Mouse (Mus musculus) splenic B cell, adult 2 months (primary cell): ENCODE results near the gene Snrpd2.

ENCODE experiments used
- DNase-seq: peaks from one replicate; pipeline ENCODE4 v3.0.0-alpha.2; 2011; ENCODE audit warnings: low read depth, low spot score
- H3K27me3 ChIP-seq: 2 replicates; pipeline ENCODE4 v1.6.1; 2012; ENCODE audit warnings: mild to moderate bottlenecking, low read length, moderate library complexity, mixed read lengths; ENCODE audit not compliant: control insufficient read depth, poor library complexity, insufficient read depth, severe bottlenecking
- H3K36me3 ChIP-seq: 2 replicates; pipeline ENCODE4 v1.6.1; 2012; ENCODE audit warnings: mild to moderate bottlenecking, low read length, moderate library complexity, mixed read lengths; ENCODE audit not compliant: control insufficient read depth, poor library complexity, insufficient read depth, severe bottlenecking

Snrpd2 gene

GRCm38 (mm10) chr7:19149626-19150025, at the start of gene Snrpd2:
Snrpd2 (plus strand) TSS chr7:19149722.
- Histone ChIP-seq H3K27me3 (no peaks in the 10 kb centered on the region), H3K36me3 (no peaks in the 10 kb centered on the region; the same call in 1 of the 2 replicates)
- DNase-seq = peak; percentile 98

- Histone ChIP-seq H3K27me3 (no peaks in the 10 kb centered on the region), H3K36me3 (no peaks in the 10 kb centered on the region)
- DNase-seq = no peak
Measured at GRCm38 (mm10) chr7:19100290-19100689, 49.2 kb upstream of the Snrpd2 start.

DNA sequence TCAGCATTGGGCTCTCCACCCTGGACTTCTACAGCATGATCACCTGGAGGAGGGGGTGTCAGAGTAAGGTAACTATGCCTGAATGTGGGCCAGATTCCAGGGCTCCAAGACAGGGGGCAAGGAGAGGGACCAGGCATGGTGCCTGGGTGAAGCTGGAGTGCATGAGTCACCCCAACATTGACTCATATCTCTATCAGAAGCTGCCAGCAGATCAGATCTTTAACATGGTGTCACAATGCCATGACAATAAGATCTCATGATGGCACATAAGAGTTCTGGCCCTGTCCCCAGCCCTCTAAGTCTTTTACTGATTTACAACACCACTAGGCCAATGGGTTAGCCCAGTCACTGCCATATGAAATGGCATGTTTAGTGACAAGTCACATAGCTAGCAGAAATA, 45.8 kb upstream of the Snrpd2 start:
- no peaks in the 10 kb centered on the region for H3K36me3 ChIP-seq
- no peaks in the 10 kb centered on the region for H3K27me3 ChIP-seq
- no peak for DNase-seq

GRCm38 (mm10) chr7:19104486-19104885, 45.0 kb upstream of the Snrpd2 start:
- Histone ChIP-seq H3K27me3 (no peaks in the 10 kb centered on the region), H3K36me3 (no peaks in the 10 kb centered on the region)
- DNase-seq = no peak

DNA sequence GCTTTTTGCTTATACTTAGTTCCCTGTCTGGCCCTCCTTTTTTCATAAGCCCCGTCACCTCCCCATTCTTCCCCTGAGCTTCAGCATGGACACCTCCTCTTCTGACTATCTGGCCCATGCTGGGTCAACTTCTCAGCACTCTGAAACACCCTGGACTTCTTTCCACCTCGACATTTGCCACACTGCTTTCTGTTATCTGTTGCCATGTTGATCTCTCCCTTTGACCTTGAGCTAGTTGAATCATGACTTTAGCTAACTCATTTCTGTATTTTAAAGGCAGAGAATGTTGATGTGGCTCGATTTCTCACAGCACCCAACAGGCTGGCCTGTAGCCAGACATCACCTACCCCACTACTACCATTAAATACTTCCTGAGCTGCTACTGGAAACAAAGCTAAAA, 42.1 kb upstream of the Snrpd2 start:
- no peaks in the 10 kb centered on the region for H3K36me3 ChIP-seq
- H3K27me3 ChIP-seq = no peaks in the 10 kb centered on the region
- DNase-seq = no peak

- no peaks in the 10 kb centered on the region for H3K27me3 ChIP-seq
- DNase-seq = no peak
- H3K36me3 ChIP-seq = no peaks in the 10 kb centered on the region
Measured at GRCm38 (mm10) chr7:19109565-19109964, 40.0 kb upstream of the Snrpd2 start.

DNA sequence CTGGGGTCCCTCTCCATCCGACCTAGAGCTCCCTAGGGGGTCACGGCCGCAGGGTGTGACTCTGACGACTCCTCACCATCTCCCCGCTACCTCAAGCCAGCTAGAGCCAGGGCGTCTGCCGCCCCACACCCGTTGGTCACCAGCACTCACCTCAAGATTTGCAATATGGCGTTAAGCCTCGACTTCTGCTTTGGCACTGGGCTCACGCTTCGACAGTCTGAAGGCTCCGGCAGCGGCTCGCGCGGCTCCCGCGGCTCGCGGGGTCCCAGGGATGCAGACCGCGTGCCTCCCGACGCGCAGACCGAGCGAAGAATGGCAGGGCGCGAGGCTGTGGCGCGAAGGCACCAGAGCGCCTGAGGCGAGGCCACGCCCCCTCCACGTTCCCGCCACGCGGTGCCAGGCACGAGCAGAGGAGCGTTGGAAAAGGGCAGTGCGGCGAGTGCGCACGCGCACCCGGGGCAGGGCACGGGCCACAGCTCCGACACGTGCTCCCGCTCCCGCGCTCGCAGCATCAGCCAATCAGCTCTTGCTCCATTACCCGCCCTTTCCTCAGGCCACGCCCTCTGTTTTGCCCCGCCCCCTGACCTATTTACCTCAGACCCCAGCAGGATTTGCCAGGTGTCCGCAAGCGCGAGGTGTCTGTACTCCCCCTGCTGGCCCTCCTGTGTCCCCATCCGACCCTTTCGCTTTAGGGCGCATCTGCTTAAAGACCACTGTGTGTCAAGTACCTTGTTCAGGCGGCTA, 31.3 kb upstream of the Snrpd2 start, which contains the start of gene Gm4969:
Gene Gm4969, minus strand, starts transcription at position 341 of the 744 bp plus-strand sequence.
- no peaks in the 10 kb centered on the region for H3K36me3 ChIP-seq
- DNase-seq = peak; percentile 44
- H3K27me3 ChIP-seq = no peaks in the 10 kb centered on the region; the same call in 1 of the 2 replicates

GRCm38 (mm10) chr7:19119083-19119482, 30.4 kb upstream of the Snrpd2 start:
- no peaks in the 10 kb centered on the region for H3K36me3 ChIP-seq
- no peaks in the 10 kb centered on the region; the same call in 1 of the 2 replicates for H3K27me3 ChIP-seq
- no peak for DNase-seq

- H3K27me3 ChIP-seq = no peaks in the 10 kb centered on the region; the same call in 1 of the 2 replicates
- peak; percentile 97 for DNase-seq
- H3K36me3 ChIP-seq = no peaks in the 10 kb centered on the region
Measured at GRCm38 (mm10) chr7:19119631-19120429, 29.7 kb upstream of the Snrpd2 start, which contains the start of gene Fbxo46. Fbxo46 (plus strand) TSS chr7:19119859.

DNA sequence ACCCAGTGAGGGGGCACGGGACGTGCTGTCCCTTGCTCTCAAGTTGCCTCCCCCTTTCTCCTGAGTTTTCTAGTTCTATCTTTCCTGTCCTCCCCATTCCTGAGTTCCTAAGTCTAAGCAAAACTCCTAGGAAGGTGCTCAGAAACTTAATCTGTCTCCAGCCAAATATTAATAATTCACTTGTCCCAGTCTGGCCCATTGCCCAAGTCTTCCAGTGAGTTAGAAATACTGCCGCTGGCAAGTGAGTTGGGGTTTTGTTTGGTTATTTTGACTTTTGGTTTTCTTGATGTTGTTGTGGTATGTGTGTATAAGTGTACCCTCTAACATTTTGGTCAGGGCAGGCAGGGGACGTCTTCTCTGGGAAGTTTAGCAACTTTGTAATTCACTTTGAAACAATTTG, 27.8 kb upstream of the Snrpd2 start:
- no peak for DNase-seq
- Histone ChIP-seq H3K27me3 (no peaks in the 10 kb centered on the region), H3K36me3 (no peaks in the 10 kb centered on the region)

DNA sequence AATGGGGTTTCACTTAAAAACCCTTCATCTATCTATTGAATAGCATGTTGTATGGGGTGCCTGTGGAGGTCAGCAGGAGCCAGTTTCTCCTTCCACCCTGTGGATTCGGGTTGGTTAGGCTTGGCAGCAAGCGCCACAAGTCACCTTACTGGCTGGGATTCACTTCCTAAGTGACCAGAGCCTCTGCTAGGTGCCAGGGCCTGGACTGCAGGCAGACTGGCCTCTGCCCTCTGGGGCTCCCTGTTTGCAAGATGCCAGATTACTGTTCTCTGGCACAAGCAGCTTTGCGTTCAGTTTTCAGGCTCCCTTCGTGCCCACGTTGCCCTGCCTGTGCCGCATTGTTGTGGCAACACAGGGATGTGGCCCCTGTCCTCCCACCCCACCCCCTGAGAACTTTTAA, 24.8 kb upstream of the Snrpd2 start:
- DNase-seq = no peak
- Histone ChIP-seq H3K27me3 (no peaks in the 10 kb centered on the region), H3K36me3 (no peaks in the 10 kb centered on the region)

DNA sequence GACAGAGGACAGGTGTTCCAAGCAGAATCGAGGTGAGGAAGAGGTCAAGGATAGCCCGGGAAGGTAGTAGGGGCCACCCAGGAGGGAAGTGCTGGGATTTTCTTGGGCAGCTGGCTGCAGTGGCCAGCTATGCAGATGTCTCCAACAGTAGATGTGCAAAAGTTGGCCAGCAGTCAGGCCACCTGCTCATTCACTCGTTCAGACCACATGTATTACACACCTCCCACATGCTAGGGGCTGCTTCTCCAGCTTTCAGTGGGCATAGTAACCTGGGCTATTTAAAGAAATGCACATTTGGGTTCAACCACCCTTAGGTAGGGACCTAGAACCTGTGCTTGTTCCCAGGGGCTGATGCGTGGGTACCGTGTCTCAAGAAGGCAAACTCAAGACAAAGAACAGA, 21.8 kb upstream of the Snrpd2 start:
- no peaks in the 10 kb centered on the region for H3K36me3 ChIP-seq
- no peak for DNase-seq
- no peaks in the 10 kb centered on the region for H3K27me3 ChIP-seq

DNA sequence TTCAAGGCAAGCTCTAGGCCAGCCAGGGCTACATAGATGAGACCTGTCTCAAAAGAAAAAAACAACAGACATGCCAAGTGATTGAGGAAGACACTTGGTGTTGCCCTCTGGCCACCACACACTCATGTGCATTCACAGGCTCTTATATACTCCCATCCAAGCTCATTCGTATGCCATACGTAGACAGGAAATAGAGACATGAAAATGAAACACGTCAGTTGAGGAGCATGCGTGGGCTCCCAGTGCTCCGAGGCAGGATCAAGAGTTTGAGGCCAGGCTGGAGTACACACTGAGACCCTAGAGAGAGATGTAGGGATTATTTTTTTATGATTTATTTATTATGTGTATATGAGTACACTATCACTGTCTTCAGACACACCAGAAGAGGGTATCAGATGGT, 20.1 kb upstream of the Snrpd2 start:
- no peak for DNase-seq
- no peaks in the 10 kb centered on the region for H3K36me3 ChIP-seq
- H3K27me3 ChIP-seq = no peaks in the 10 kb centered on the region

- no peaks in the 10 kb centered on the region for H3K27me3 ChIP-seq
- DNase-seq = peak; percentile 43
- H3K36me3 ChIP-seq = no peaks in the 10 kb centered on the region; the same call in 1 of the 2 replicates
Measured at GRCm38 (mm10) chr7:19130657-19131056, 18.9 kb upstream of the Snrpd2 start.

DNA sequence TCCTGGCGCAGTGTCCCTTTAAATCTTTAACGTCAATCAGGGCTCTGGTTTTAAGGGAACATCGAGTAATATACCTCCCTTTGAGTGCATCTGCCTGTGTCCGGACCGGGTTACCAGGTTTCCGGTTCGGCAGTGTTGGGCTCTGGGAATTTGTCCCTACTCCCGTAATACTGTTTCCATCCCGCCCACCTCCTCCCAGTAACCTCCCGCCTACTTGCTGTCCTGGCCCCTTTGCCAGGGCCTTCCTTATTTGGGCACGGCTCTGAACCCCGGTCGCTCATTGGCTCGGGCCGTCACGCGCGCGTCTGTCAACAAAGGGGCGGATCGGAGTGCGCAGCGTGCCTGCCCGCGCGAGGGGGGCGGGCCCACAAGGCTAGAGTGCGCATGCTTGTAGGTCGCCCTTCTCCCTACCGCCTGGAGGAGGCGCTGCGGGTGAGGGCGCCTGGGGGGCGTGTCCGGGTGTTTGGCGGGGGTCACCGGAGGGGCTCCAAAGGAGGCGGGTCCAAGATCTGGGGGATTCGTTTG, 18.1 kb upstream of the Snrpd2 start:
- no peaks in the 10 kb centered on the region; the same call in 1 of the 2 replicates for H3K36me3 ChIP-seq
- DNase-seq = peak; percentile 93
- no peaks in the 10 kb centered on the region for H3K27me3 ChIP-seq
